Comparison of ENCODE assay signal across 24 mouse cellular contexts in the genomic region with DNA sequence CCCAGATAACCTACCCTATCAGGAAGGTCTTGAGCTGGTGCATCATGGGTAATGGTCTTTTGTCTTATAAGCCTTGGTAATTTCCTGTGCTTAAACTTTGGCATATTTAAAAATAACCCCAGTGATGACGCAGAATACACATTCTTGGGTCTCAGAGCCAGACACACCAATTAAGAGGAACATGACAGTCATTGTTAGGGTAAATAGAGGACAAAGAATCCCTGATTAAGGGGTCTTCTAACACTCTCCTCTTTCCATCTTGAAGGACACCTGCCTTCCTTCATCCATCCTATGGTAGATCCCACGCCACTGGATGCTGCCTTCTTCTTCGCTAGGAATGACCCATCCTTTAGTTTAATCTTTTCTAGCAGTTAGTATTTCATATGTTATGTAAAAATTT. TPM values are rescaled to one million over a fixed set of nuclear protein-coding genes. Genes with fewer than 3 reads are reported as not detected.
DNase-seq lines count a peak whose midpoint lies in the region; ATAC-seq and TF ChIP-seq lines count a peak whose summit lies in the region.
"Had no signal": no experiment of that assay in that cellular context is flagged by ENCODE, and none has a peak within 500 bp of the region (broad histone marks: within the 10 kb centered on the region; RNA-seq: fewer than 3 reads in every experiment).

No protein-coding gene starts in this region.

- H3K9me3 ChIP-seq in stomach, postnatal 0 days (ENCODE audit: control insufficient read depth, low read length) = no peaks in the 10 kb centered on the region
- no peaks in the 10 kb centered on the region for H3K9me3 ChIP-seq in midbrain, embryonic 16.5 days (replicated peaks; ENCODE audit: control insufficient read depth, low read length, poor library complexity, severe bottlenecking)
- H3K9me3 ChIP-seq: embryonic facial prominence, embryonic 10.5 days; forebrain, embryonic 10.5 days; heart, embryonic 12.5 days; hindbrain, embryonic 10.5 days had no signal

- 91% methylated on average over 3 of the region's 3 CpGs for WGBS in small intestine, adult 2 months
- 86% methylated on average over 3 of the region's 3 CpGs for WGBS in stomach, postnatal 0 days
- WGBS in midbrain, embryonic 16.5 days = 87% methylated on average over 3 of the region's 3 CpGs

- peaks cover 33% of the 10 kb centered on the region for H3K4me1 ChIP-seq in small intestine, adult 2 months (ENCODE audit: control insufficient read depth, insufficient read depth, insufficient read length, low read length)
- H3K4me1 ChIP-seq in stomach, postnatal 0 days (replicated peaks; ENCODE audit: control insufficient read depth, insufficient read depth) = no peaks in the 10 kb centered on the region; the same call in none of the 2 replicates
- no peaks in the 10 kb centered on the region for H3K4me1 ChIP-seq in midbrain, embryonic 16.5 days (ENCODE audit: control insufficient read depth, insufficient read depth, low read length)

- intact Hi-C loops in gastrocnemius, adult 2 months (cut with DNase I) = no loop called here

- no peak overlapping the region for H3K4me3 ChIP-seq in gastrocnemius, adult 2 months
- no peak overlapping the region for H3K4me3 ChIP-seq in layer of hippocampus, adult 2 months
- H3K4me3 ChIP-seq in small intestine, adult 2 months (ENCODE audit: low read depth, low read length) = no peak overlapping the region
- H3K4me3 ChIP-seq in stomach, postnatal 0 days (ENCODE audit: low read depth, low read length) = no peak overlapping the region
- no peak overlapping the region for H3K4me3 ChIP-seq in midbrain, embryonic 16.5 days (ENCODE audit: low read depth, low read length)
- H3K4me3 ChIP-seq: embryonic facial prominence, embryonic 10.5 days; erythroblast, embryonic 14.5 days; forebrain, embryonic 10.5 days; heart, embryonic 12.5 days; hindbrain, embryonic 10.5 days had no signal

- no peak for TF ChIP-seq EP300 in stomach, postnatal 0 days (optimal IDR thresholded peaks at IDR 0.05)

- TF ChIP-seq CTCF in gastrocnemius, adult 2 months (IDR thresholded peaks at IDR 0.05) = no peak
- TF ChIP-seq CTCF in layer of hippocampus, adult 2 months (conservative IDR thresholded peaks at IDR 0.05) = no peak
- no peak for TF ChIP-seq CTCF in small intestine, adult 2 months (IDR thresholded peaks at IDR 0.05; ENCODE audit: extremely low read depth, insufficient read length, insufficient replicate concordance, low read depth, low read length)
- TF ChIP-seq CTCF in stomach, postnatal 0 days (IDR thresholded peaks at IDR 0.05; ENCODE audit: low read depth) = no peak

- H3K4me2 ChIP-seq in stomach, postnatal 0 days (replicated peaks; ENCODE audit: low read depth) = no peak overlapping the region
- no peak overlapping the region for H3K4me2 ChIP-seq in midbrain, embryonic 16.5 days (ENCODE audit: low read length)
- H3K4me2 ChIP-seq: heart, embryonic 12.5 days; hindbrain, embryonic 14.5 days had no signal

- no peak for ATAC-seq in stomach, postnatal 0 days (ENCODE audit: low FRiP score, low TSS enrichment)
- no peak for ATAC-seq in midbrain, embryonic 16.5 days
- ATAC-seq: activated CD4-positive, CD25-positive, alpha-beta regulatory T cell, adult 4 months; CD4-positive, CD25-positive, alpha-beta regulatory T cell, adult 4 months; forebrain, embryonic 14.5 days; Patski had no signal

- no peak for TF ChIP-seq POLR2A in small intestine, adult 2 months (IDR thresholded peaks at IDR 0.05; ENCODE audit: low read depth, low read length)

- H3K27ac ChIP-seq in gastrocnemius, adult 2 months = peak overlapping the region; percentile 88
- peak overlapping the region; percentile 84 for H3K27ac ChIP-seq in layer of hippocampus, adult 2 months
- peak overlapping the region; percentile 75; the same call in 1 of the 2 replicates for H3K27ac ChIP-seq in small intestine, adult 2 months (ENCODE audit: insufficient read depth, low read depth, low read length)
- peak overlapping the region; percentile 86; the same call in 1 of the 2 replicates for H3K27ac ChIP-seq in stomach, postnatal 0 days (replicated peaks)
- no peak overlapping the region for H3K27ac ChIP-seq in midbrain, embryonic 16.5 days (ENCODE audit: low read length)
- H3K27ac ChIP-seq: hindbrain, embryonic 14.5 days had no signal

- no peaks in the 10 kb centered on the region for H3K27me3 ChIP-seq in small intestine, adult 2 months (ENCODE audit: control insufficient read depth, insufficient read depth, low read length)
- no peaks in the 10 kb centered on the region for H3K27me3 ChIP-seq in stomach, postnatal 0 days (ENCODE audit: control insufficient read depth, insufficient read depth, low read length)
- H3K27me3 ChIP-seq in midbrain, embryonic 16.5 days (ENCODE audit: control insufficient read depth, insufficient read depth, low read depth, low read length) = no peaks in the 10 kb centered on the region
- H3K27me3 ChIP-seq: heart, embryonic 12.5 days; Patski had no signal

- peaks cover 1% of the 10 kb centered on the region; the same call in 1 of the 2 replicates for H3K36me3 ChIP-seq in small intestine, adult 2 months (ENCODE audit: control insufficient read depth, insufficient read depth, low read length)
- H3K36me3 ChIP-seq in stomach, postnatal 0 days (ENCODE audit: control insufficient read depth, insufficient read depth, low read length) = no peaks in the 10 kb centered on the region
- peaks cover 18% of the 10 kb centered on the region; the same call in 1 of the 2 replicates for H3K36me3 ChIP-seq in midbrain, embryonic 16.5 days (ENCODE audit: control insufficient read depth, insufficient read depth, low read length)
- H3K36me3 ChIP-seq: forebrain, embryonic 10.5 days; heart, embryonic 12.5 days had no signal

- no peak overlapping the region for H3K9ac ChIP-seq in stomach, postnatal 0 days (ENCODE audit: low read length)
- H3K9ac ChIP-seq in midbrain, embryonic 16.5 days (ENCODE audit: low read depth, low read length) = no peak overlapping the region
- H3K9ac ChIP-seq: heart, embryonic 12.5 days; hindbrain, embryonic 14.5 days had no signal

- no peak for DNase-seq in gastrocnemius, adult 2 months
- DNase-seq in gastrocnemius, postnatal 10 days = no peak
- DNase-seq in layer of hippocampus, adult 2 months (ENCODE audit: low spot score in 2 of 2) = no peak
- DNase-seq in layer of hippocampus, adult 9-11 months = no peak
- no peak for DNase-seq in stomach, postnatal 0 days (ENCODE audit: low spot score)
- DNase-seq in urinary bladder, postnatal 4 days (ENCODE audit: low spot score in 2 of 2) = no peak
- DNase-seq: adrenal gland, postnatal 25 days; B cell, adult 2 months; cerebellum, adult 18-20 months; cerebellum, adult 9-11 months; heart, adult 18-20 months had no signal

RNA-seq across cellular contexts. Expression of gene Scn3b, which starts 53.4 kb away (rescaled TPM):
- total RNA-seq in gastrocnemius, adult 2 months (2021) = 1 to 10 TPM in 1 of 2 experiments, under 1 TPM in 1; 0.64 to 2.4 TPM
- 1 to 10 TPM; 8.2 to 8.9 TPM for total RNA-seq in gastrocnemius, postnatal 10 days (2021)
- total RNA-seq in layer of hippocampus, adult 2 months (2021) = 100 to 1,000 TPM; 254 to 266 TPM
- 0.13 and 0.43 TPM in 2 replicates for polyA plus RNA-seq in small intestine, adult 2 months (2012; rRNA removed)
- 2.0 and 2.9 TPM in 2 replicates for polyA plus RNA-seq in stomach, postnatal 0 days (2015; fragmentation: Nextera tagmentation; extraction: Ambion mirVana)
- 188 and 194 TPM in 2 replicates for polyA plus RNA-seq in midbrain, embryonic 16.5 days (2015; fragmentation: Nextera tagmentation; extraction: Ambion mirVana)
- total RNA-seq: MEL had no signal
- polyA plus RNA-seq: activated CD4-positive, CD25-positive, alpha-beta regulatory T cell, adult 4 months; erythroblast, embryonic 14.5 days had no signal

Comparison
In these comparisons a context has a peak if more than half of its experiments do, and no peak if none do; other contexts are left out.
1. RNA of gene Scn3b, which starts 53.4 kb away (total RNA-seq): 254 to 266 TPM in layer of hippocampus, adult 2 months; 8.2 to 8.9 TPM in gastrocnemius, postnatal 10 days and 0.64 to 2.4 TPM in gastrocnemius, adult 2 months; every median in the first group is over 10 times any median in the second.